Mouse (Mus musculus) spleen, adult 2 months (tissue): ENCODE measurements at regions not wholly inside any gene's neighbourhood (a gene's known extent, or its start where the extent isn't known, plus 50 kb on each side); places are given as distances from the start of the nearest gene placed in this dataset.

Experiments
- DNase-seq, 2 experiments: peaks; one replicate each; pipeline versions ENCODE4 v3.0.0 to v3.0.0-alpha.2; 2012 to 2021; ENCODE audit warnings: low spot score in 2 of 2, low read depth in 1 of 2
- H3K27ac ChIP-seq: fragments of 200-500 bp; 2 replicates; pipeline ENCODE4 v1.5.1; 2012; ENCODE audit warnings: low read length, inconsistent platforms; ENCODE audit not compliant: insufficient read depth
- H3K27me3 ChIP-seq: fragments of 200-500 bp; 2 replicates; pipeline ENCODE4 v1.6.1; 2012; ENCODE audit warnings: mild to moderate bottlenecking, moderate library complexity, low read length, inconsistent platforms; ENCODE audit not compliant: control insufficient read depth, insufficient read depth
- H3K36me3 ChIP-seq: fragments of 200-500 bp; 2 replicates; pipeline ENCODE4 v1.6.1; 2012; ENCODE audit warnings: mild to moderate bottlenecking, low read length, inconsistent platforms; ENCODE audit not compliant: control insufficient read depth, insufficient read depth
- H3K4me1 ChIP-seq: fragments of 200-500 bp; 2 replicates; pipeline ENCODE4 v1.6.1; 2011; ENCODE audit warnings: inconsistent platforms; ENCODE audit not compliant: control insufficient read depth, insufficient read depth, insufficient read length
- H3K4me3 ChIP-seq: fragments of 200-500 bp; 2 replicates; pipeline ENCODE4 v1.5.1; 2011; ENCODE audit warnings: mild to moderate bottlenecking, inconsistent platforms; ENCODE audit not compliant: insufficient read depth, insufficient read length; ENCODE audit errors: extremely low read depth
- CTCF ChIP-seq: fragments of 200-500 bp; IDR thresholded peaks from 2 replicates; pipeline ENCODE4 v1.5.1; 2011; ENCODE audit warnings: mild to moderate bottlenecking, inconsistent platforms; ENCODE audit not compliant: insufficient read depth, insufficient read length, insufficient replicate concordance; ENCODE audit errors: extremely low read depth
- POLR2A ChIP-seq: fragments of 200-500 bp; IDR thresholded peaks from 2 replicates; pipeline ENCODE4 v1.6.1; 2011; ENCODE audit warnings: low read depth, low read length, inconsistent platforms
- WGBS: fragments of 180-500 bp; shearing (Covaris S2); methylation state at CpG from one replicate; pipeline ENCODE4 v1.1.7; 2018; 5-methylcytosine and 5-hydroxymethylcytosine counted together

- no peaks in the 10 kb centered on the region for H3K4me1 ChIP-seq
- no peaks in the 10 kb centered on the region for H3K36me3 ChIP-seq
- no peak overlapping the region for H3K4me3 ChIP-seq
- no peak for DNase-seq
- TF ChIP-seq POLR2A = no peak
- no peak for TF ChIP-seq CTCF
- no peaks in the 10 kb centered on the region for H3K27me3 ChIP-seq
- 93% methylated on average over 3 of the region's 3 CpGs for WGBS
- no peak overlapping the region for H3K27ac ChIP-seq
Observed at GRCm38 (mm10) chr14:105950924-105951323, 54.3 kb upstream of the Spry2 start.

- H3K4me3 ChIP-seq = no peak overlapping the region
- DNase-seq = no peak
- no peak for TF ChIP-seq POLR2A
- no peak for TF ChIP-seq CTCF
- H3K4me1 ChIP-seq = no peaks in the 10 kb centered on the region
- no peak overlapping the region for H3K27ac ChIP-seq
- H3K36me3 ChIP-seq = no peaks in the 10 kb centered on the region
- 87% methylated on average over 11 of the region's 11 CpGs for WGBS
- H3K27me3 ChIP-seq = no peaks in the 10 kb centered on the region
Observed at GRCm38 (mm10) chr14:105955082-105955481, 58.5 kb upstream of the Spry2 start.

GRCm38 (mm10) chr14:105956796-105957195 is 60.2 kb upstream of the Spry2 start:
- DNase-seq = no peak
- H3K36me3 ChIP-seq = no peaks in the 10 kb centered on the region
- no peak for TF ChIP-seq CTCF
- no peak for TF ChIP-seq POLR2A
- no peak overlapping the region for H3K27ac ChIP-seq
- H3K27me3 ChIP-seq = no peaks in the 10 kb centered on the region
- 83% methylated on average over 4 of the region's 4 CpGs for WGBS
- no peaks in the 10 kb centered on the region for H3K4me1 ChIP-seq
- no peak overlapping the region for H3K4me3 ChIP-seq

GRCm38 (mm10) chr14:105958005-105958404 is 61.4 kb upstream of the Spry2 start:
- WGBS = 91% methylated on average over 7 of the region's 7 CpGs
- H3K27me3 ChIP-seq = no peaks in the 10 kb centered on the region
- no peak overlapping the region for H3K4me3 ChIP-seq
- no peaks in the 10 kb centered on the region for H3K4me1 ChIP-seq
- H3K36me3 ChIP-seq = no peaks in the 10 kb centered on the region
- TF ChIP-seq CTCF (no peak), POLR2A (no peak)
- no peak for DNase-seq
- no peak overlapping the region for H3K27ac ChIP-seq

- no peak overlapping the region for H3K4me3 ChIP-seq
- no peak overlapping the region for H3K27ac ChIP-seq
- no peak for TF ChIP-seq CTCF
- TF ChIP-seq POLR2A = no peak
- no peaks in the 10 kb centered on the region for H3K4me1 ChIP-seq
- H3K27me3 ChIP-seq = no peaks in the 10 kb centered on the region
- no peaks in the 10 kb centered on the region for H3K36me3 ChIP-seq
- DNase-seq = no peak
- WGBS = 74% methylated on average over 15 of the region's 15 CpGs
Observed at GRCm38 (mm10) chr14:105979544-105980323, 83.1 kb upstream of the Spry2 start.

- H3K36me3 ChIP-seq = no peaks in the 10 kb centered on the region
- no peak for DNase-seq
- WGBS = 67% methylated on average over 5 of the region's 5 CpGs
- H3K4me1 ChIP-seq = no peaks in the 10 kb centered on the region
- TF ChIP-seq POLR2A = no peak
- no peak for TF ChIP-seq CTCF
- H3K27me3 ChIP-seq = no peaks in the 10 kb centered on the region
- no peak overlapping the region for H3K4me3 ChIP-seq
- no peak overlapping the region for H3K27ac ChIP-seq
Observed at GRCm38 (mm10) chr14:105980324-105980680, 83.7 kb upstream of the Spry2 start.

GRCm38 (mm10) chr14:105987341-105987882 is 90.8 kb upstream of the Spry2 start:
- no peaks in the 10 kb centered on the region for H3K36me3 ChIP-seq
- DNase-seq = no peak
- 88% methylated on average over 4 of the region's 4 CpGs for WGBS
- no peaks in the 10 kb centered on the region; the same call in 1 of the 2 replicates for H3K27me3 ChIP-seq
- no peaks in the 10 kb centered on the region for H3K4me1 ChIP-seq
- TF ChIP-seq POLR2A = no peak
- no peak for TF ChIP-seq CTCF
- no peak overlapping the region for H3K27ac ChIP-seq
- no peak overlapping the region for H3K4me3 ChIP-seq
